Mouse (Mus musculus) heart, embryonic 15.5 days (tissue): ENCODE results near the gene Olfr961. TPM values are rescaled to one million over a fixed set of nuclear protein-coding genes. Genes with fewer than 3 reads are reported as not detected.

ENCODE experiments used
- ATAC-seq: fragments of 200-750 bp; cut with Nextera tagmentation; replicated peaks from 2 replicates; pipeline ENCODE4 v1.8.0; 2017; ENCODE audit warnings: low read depth, moderate TSS enrichment; ENCODE audit not compliant: insufficient number of reproducible peaks, insufficient read depth, low FRiP score
- H3K27ac ChIP-seq: fragments of 300-500 bp; sonication (generic); 2 replicates; pipeline ENCODE4 v1.5.1; 2015; ENCODE audit warnings: mild to moderate bottlenecking, inconsistent platforms
- H3K27me3 ChIP-seq: fragments of 300-500 bp; sonication (generic); 2 replicates; pipeline ENCODE4 v1.6.1; 2015; ENCODE audit warnings: inconsistent platforms
- H3K36me3 ChIP-seq: fragments of 300-500 bp; sonication (generic); 2 replicates; pipeline ENCODE4 v1.6.1; 2015; ENCODE audit warnings: mild to moderate bottlenecking, inconsistent platforms
- H3K4me1 ChIP-seq: fragments of 300-500 bp; sonication (generic); replicated peaks from 2 replicates; pipeline ENCODE4 v1.6.1; 2015; ENCODE audit warnings: inconsistent platforms
- H3K4me2 ChIP-seq: fragments of 300-500 bp; sonication (generic); 2 replicates; pipeline ENCODE4 v1.6.1; 2015; ENCODE audit warnings: inconsistent platforms, mild to moderate bottlenecking, moderate library complexity
- H3K4me3 ChIP-seq: fragments of 300-500 bp; sonication (generic); 2 replicates; pipeline ENCODE4 v1.5.1; 2015; ENCODE audit warnings: mild to moderate bottlenecking, inconsistent platforms
- H3K9ac ChIP-seq: fragments of 300-500 bp; sonication (generic); 2 replicates; pipeline ENCODE4 v1.6.1; 2015; ENCODE audit warnings: mild to moderate bottlenecking, inconsistent platforms
- H3K9me3 ChIP-seq: fragments of 300-500 bp; sonication (generic); replicated peaks from 2 replicates; pipeline ENCODE4 v1.6.1; 2016; ENCODE audit warnings: inconsistent platforms
- WGBS: fragments of 180-500 bp; shearing (Covaris S2); methylation state at CpG from one replicate; pipeline ENCODE4 v1.1.7; 2015; ENCODE audit warnings: mixed read lengths; 5-methylcytosine and 5-hydroxymethylcytosine counted together
- polyA plus RNA-seq: library from polyadenylated mRNA; unstranded; fragments of >200 nt; fragmentation: Nextera tagmentation; extraction: Ambion mirVana; gene quantifications from 2 replicates; pipeline ENCODE4 v1.2.1, GENCODE M21; 2015

Olfr961 gene
- polyA plus RNA-seq, 1 experiment from 2014 or later = not detected

- Histone ChIP-seq H3K9me3 (no peaks in the 10 kb centered on the region), H3K4me1 (no peaks in the 10 kb centered on the region), H3K36me3 (no peaks in the 10 kb centered on the region), H3K27me3 (no peaks in the 10 kb centered on the region), H3K27ac (no peak overlapping the region), H3K4me3 (no peak overlapping the region), H3K4me2 (no peak overlapping the region), H3K9ac (no peak overlapping the region)
- WGBS = 26% methylated on average over 4 of the region's 4 CpGs
- ATAC-seq = no peak
Observed at GRCm38 (mm10) chr9:39633913-39634594, 10.8 kb upstream of the Olfr961 start.

- Histone ChIP-seq H3K9me3 (no peaks in the 10 kb centered on the region), H3K27me3 (no peaks in the 10 kb centered on the region), H3K36me3 (no peaks in the 10 kb centered on the region), H3K9ac (no peak overlapping the region), H3K4me3 (no peak overlapping the region), H3K4me2 (no peak overlapping the region), H3K4me1 (no peaks in the 10 kb centered on the region), H3K27ac (no peak overlapping the region)
- WGBS = 74% methylated on average over 4 of the region's 4 CpGs
- no peak for ATAC-seq
Observed at GRCm38 (mm10) chr9:39647382-39647781, 2.5 kb downstream of the Olfr961 start.

- H3K36me3 ChIP-seq = no peaks in the 10 kb centered on the region
Observed at GRCm38 (mm10) chr9:39654756-39655396, 10.0 kb downstream of the Olfr961 start.

GRCm38 (mm10) chr9:39666905-39667304, 22.0 kb downstream of the Olfr961 start, which contains the start of gene Olfr963:
TSS of gene Olfr963 (plus strand) at chr9:39667205.
- 82% methylated on average over 1 of the region's 1 CpGs for WGBS
- no peak for ATAC-seq
- no peaks in the 10 kb centered on the region for H3K27me3 ChIP-seq
- H3K9me3 ChIP-seq = 0 out of 2 replicates have a peak, but pooled peaks cover 4% of the 10 kb centered on the region
- no peak within 1 kb of the TSS for H3K27ac ChIP-seq
- no peak within 1 kb of the TSS for H3K9ac ChIP-seq
- H3K4me1 ChIP-seq = no peaks in the 10 kb centered on the region
- no peak within 1 kb of the TSS for H3K4me2 ChIP-seq
- no peaks in the 10 kb centered on the region for H3K36me3 ChIP-seq
- no peak within 1 kb of the TSS for H3K4me3 ChIP-seq

More at GRCm38 (mm10) chr9:39654756-39655396, 10.0 kb downstream of the Olfr961 start:
- no peaks in the 10 kb centered on the region for H3K4me1 ChIP-seq
- no peak overlapping the region for H3K27ac ChIP-seq
- H3K9me3 ChIP-seq = no peaks in the 10 kb centered on the region
- no peak overlapping the region for H3K4me2 ChIP-seq
- H3K4me3 ChIP-seq = no peak overlapping the region
- 59% methylated on average over 6 of the region's 6 CpGs for WGBS
- ATAC-seq = no peak
- no peak overlapping the region for H3K9ac ChIP-seq
- H3K27me3 ChIP-seq = no peaks in the 10 kb centered on the region

- H3K4me3 ChIP-seq = no peak overlapping the region
- no peak overlapping the region for H3K9ac ChIP-seq
- H3K9me3 ChIP-seq = 0 out of 2 replicates have a peak, but pooled peaks cover under 1% of the 10 kb centered on the region
- 77% methylated on average over 2 of the region's 2 CpGs for WGBS
- no peak for ATAC-seq
- H3K4me2 ChIP-seq = no peak overlapping the region
- no peaks in the 10 kb centered on the region for H3K36me3 ChIP-seq
- H3K27me3 ChIP-seq = no peaks in the 10 kb centered on the region
- H3K27ac ChIP-seq = no peak overlapping the region
- H3K4me1 ChIP-seq = no peaks in the 10 kb centered on the region
Observed at GRCm38 (mm10) chr9:39669723-39670122, 24.8 kb downstream of the Olfr961 start.

GRCm38 (mm10) chr9:39674820-39675219, 29.9 kb downstream of the Olfr961 start:
- no peak for ATAC-seq
- H3K4me2 ChIP-seq = no peak overlapping the region
- H3K9me3 ChIP-seq = no peaks in the 10 kb centered on the region
- no peaks in the 10 kb centered on the region for H3K27me3 ChIP-seq
- H3K9ac ChIP-seq = no peak overlapping the region
- H3K4me1 ChIP-seq = no peaks in the 10 kb centered on the region
- no peaks in the 10 kb centered on the region for H3K36me3 ChIP-seq
- H3K27ac ChIP-seq = no peak overlapping the region
- 83% methylated on average over 2 of the region's 2 CpGs for WGBS
- no peak overlapping the region for H3K4me3 ChIP-seq

GRCm38 (mm10) chr9:39678557-39678956, 33.7 kb downstream of the Olfr961 start:
- H3K4me1 ChIP-seq = no peaks in the 10 kb centered on the region
- 87% methylated on average over 2 of the region's 2 CpGs for WGBS

GRCm38 (mm10) chr9:39679280-39679679, 34.4 kb downstream of the Olfr961 start:
- 54% methylated on average over 2 of the region's 2 CpGs for WGBS
- H3K27me3 ChIP-seq = no peaks in the 10 kb centered on the region
- no peak overlapping the region for H3K9ac ChIP-seq
- no peak overlapping the region for H3K4me3 ChIP-seq
- no peaks in the 10 kb centered on the region for H3K36me3 ChIP-seq
- H3K9me3 ChIP-seq = no peaks in the 10 kb centered on the region
- no peak overlapping the region for H3K27ac ChIP-seq
- no peak overlapping the region for H3K4me2 ChIP-seq
- H3K4me1 ChIP-seq = no peaks in the 10 kb centered on the region
- no peak for ATAC-seq

More at GRCm38 (mm10) chr9:39678557-39678956, 33.7 kb downstream of the Olfr961 start:
- Histone ChIP-seq H3K4me3 (no peak overlapping the region), H3K9me3 (no peaks in the 10 kb centered on the region), H3K27me3 (no peaks in the 10 kb centered on the region), H3K27ac (no peak overlapping the region), H3K4me2 (no peak overlapping the region), H3K36me3 (no peaks in the 10 kb centered on the region), H3K9ac (no peak overlapping the region)
- no peak for ATAC-seq

Other genes starting within 250 kb of the Olfr961 start
- gene Olfr952, start 217.9 kb upstream of the Olfr961 start, polyA plus RNA-seq = not detected in 2 replicates
- gene Olfr954, start 188.4 kb upstream of the Olfr961 start, polyA plus RNA-seq = not detected in 2 replicates
- not detected in 2 replicates for gene Olfr955, start 173.1 kb upstream of the Olfr961 start, polyA plus RNA-seq
- gene Olfr44, start 151.1 kb upstream of the Olfr961 start, polyA plus RNA-seq = not detected in 2 replicates
- gene Olfr957, start 129.3 kb upstream of the Olfr961 start, polyA plus RNA-seq = not detected in 2 replicates
- not detected in 2 replicates for gene Olfr958, start 91.0 kb upstream of the Olfr961 start, polyA plus RNA-seq
- not detected in 2 replicates for gene Olfr959, start 69.5 kb upstream of the Olfr961 start, polyA plus RNA-seq
- gene AW551984, start 40.7 kb upstream of the Olfr961 start, polyA plus RNA-seq = 8.2 and 11.3 TPM in 2 replicates
- gene Olfr148, start 34.4 kb upstream of the Olfr961 start, polyA plus RNA-seq = not detected in 2 replicates
- gene Olfr960, start 23.7 kb upstream of the Olfr961 start, polyA plus RNA-seq = not detected in 2 replicates
- gene Olfr963, start 22.1 kb downstream of the Olfr961 start, polyA plus RNA-seq = not detected in 2 replicates
- gene Olfr149, start 62.0 kb downstream of the Olfr961 start, polyA plus RNA-seq = not detected in 2 replicates
- not detected in 2 replicates for gene Olfr965, start 66.3 kb downstream of the Olfr961 start, polyA plus RNA-seq
- not detected in 2 replicates for gene Olfr150, start 85.9 kb downstream of the Olfr961 start, polyA plus RNA-seq
- not detected in 2 replicates for gene Olfr967, start 101.2 kb downstream of the Olfr961 start, polyA plus RNA-seq
- not detected in 2 replicates for gene Olfr968, start 138.2 kb downstream of the Olfr961 start, polyA plus RNA-seq
- not detected in 2 replicates for gene Olfr969, start 145.9 kb downstream of the Olfr961 start, polyA plus RNA-seq
- gene Olfr970, start 163.8 kb downstream of the Olfr961 start, polyA plus RNA-seq = not detected in 2 replicates
- not detected in 2 replicates for gene Olfr971, start 191.8 kb downstream of the Olfr961 start, polyA plus RNA-seq
- gene Olfr972, start 221.3 kb downstream of the Olfr961 start, polyA plus RNA-seq = not detected in 2 replicates